Mouse (Mus musculus) stomach, postnatal 0 days (tissue): ENCODE measurements around the gene Eprs.

Experiments used
- CTCF ChIP-seq: IDR thresholded peaks from 2 replicates; pipeline ENCODE4 v1.5.1; 2016; ENCODE audit warnings: antibody characterized with exemption, low read depth, mild to moderate bottlenecking, moderate library complexity
- EP300 ChIP-seq: optimal IDR thresholded peaks from 2 replicates; pipeline ENCODE3; 2016; ENCODE audit warnings: antibody characterized with exemption

DNA sequence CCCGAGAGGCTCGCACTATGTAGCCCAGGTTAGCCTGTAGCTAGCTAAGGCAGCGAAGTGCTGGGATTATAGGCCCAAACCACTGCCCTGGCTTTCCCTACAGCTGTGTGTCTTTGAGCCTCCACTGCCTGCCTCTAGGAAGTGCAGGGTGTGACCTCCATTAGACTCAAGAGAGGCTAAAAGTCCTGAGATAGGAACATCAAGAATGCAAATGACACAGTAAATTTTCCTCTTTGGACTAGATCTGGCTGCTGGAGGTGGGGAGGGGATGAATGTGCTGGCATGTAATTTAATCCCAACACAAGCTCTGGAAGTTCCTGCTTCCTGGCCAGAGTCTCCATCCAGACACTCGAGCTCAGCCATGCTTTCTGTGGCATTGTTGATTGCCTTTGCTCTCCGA, 97.3 kb downstream of the Eprs start:
- TF ChIP-seq CTCF (no peak), EP300 (no peak)
